Mouse (Mus musculus) C2C12 (cell line): ENCODE measurements around the gene Lpo.

Source experiments
- CTCF ChIP-seq: IDR thresholded peaks from one replicate; pipeline ENCODE4 v1.5.1; 2011; ENCODE audit not compliant: control insufficient read depth, insufficient read depth, insufficient read length
- MAX ChIP-seq: IDR thresholded peaks from one replicate; pipeline ENCODE4 v1.6.1; 2011; ENCODE audit warnings: mild to moderate bottlenecking, control low read depth
- MYOD1 ChIP-seq: IDR thresholded peaks from one replicate; pipeline ENCODE4 v1.6.1; 2011; ENCODE audit warnings: low read depth; ENCODE audit not compliant: control insufficient read depth, insufficient read length
- USF1 ChIP-seq: IDR thresholded peaks from one replicate; pipeline ENCODE4 v1.6.1; 2011; ENCODE audit warnings: low read depth, mild to moderate bottlenecking, control low read depth, moderate library complexity

GRCm38 (mm10) chr11:87779392-87779791 is 48.7 kb downstream of the Lpo start:
- TF ChIP-seq CTCF (no peak), MYOD1 (no peak), MAX (no peak), USF1 (no peak)
